Mouse (Mus musculus): ENCODE results near the gene Zfyve16. TPM values are rescaled to one million over a fixed set of nuclear protein-coding genes. Genes with fewer than 3 reads are reported as not detected.
A peak's percentile ranks its signal among the peaks of the same experiment; 100 is the strongest.

Zfyve16 gene
- polyA plus RNA-seq, 1 experiment from 2014 or later, result 14.6 TPM

DNA sequence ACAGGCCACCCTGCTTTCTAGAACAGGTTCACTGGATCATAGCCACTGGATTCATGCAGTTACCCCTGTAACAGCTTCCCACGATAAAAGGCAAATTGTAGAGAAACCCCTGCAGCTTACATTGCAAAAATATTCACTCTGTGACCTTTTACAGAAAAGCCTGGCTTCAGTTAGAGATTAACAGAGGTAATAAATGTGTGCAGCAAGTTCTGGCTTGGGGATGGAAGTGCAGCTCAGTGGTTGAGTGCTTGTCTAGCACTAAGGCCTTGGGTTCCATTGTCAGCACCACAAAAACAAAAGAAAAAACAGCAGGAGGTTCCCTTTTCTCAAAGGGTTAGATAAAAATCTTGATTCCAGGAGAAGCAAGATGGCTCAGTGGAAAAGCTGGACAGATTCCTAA is 38.7 kb downstream of the Zfyve16 start:
- H3K27me3 ChIP-seq (ENCODE audit: control insufficient read depth, insufficient read depth, low read length), result no peaks in the 10 kb centered on the region
- no peak overlapping the region for H3K9ac ChIP-seq (replicated peaks; ENCODE audit: low read depth, low read length)
- no peak for ATAC-seq (ENCODE audit: insufficient number of reproducible peaks, insufficient read depth, low FRiP score, low read depth)
- H3K36me3 ChIP-seq (ENCODE audit: control insufficient read depth, insufficient read depth, low read length), result peaks cover 21% of the 10 kb centered on the region
- no peaks in the 10 kb centered on the region for H3K4me1 ChIP-seq (ENCODE audit: control insufficient read depth, insufficient read depth, low read length)
- H3K9me3 ChIP-seq (ENCODE audit: control insufficient read depth, low read depth, low read length), result no peaks in the 10 kb centered on the region
- no peak overlapping the region for H3K4me3 ChIP-seq (ENCODE audit: low read depth, low read length)
- 98% methylated on average over 1 of the region's 1 CpGs for WGBS
- no peak overlapping the region for H3K27ac ChIP-seq (ENCODE audit: low read length)
- H3K4me2 ChIP-seq (replicated peaks; ENCODE audit: low read depth, low read length), result no peak overlapping the region

DNA sequence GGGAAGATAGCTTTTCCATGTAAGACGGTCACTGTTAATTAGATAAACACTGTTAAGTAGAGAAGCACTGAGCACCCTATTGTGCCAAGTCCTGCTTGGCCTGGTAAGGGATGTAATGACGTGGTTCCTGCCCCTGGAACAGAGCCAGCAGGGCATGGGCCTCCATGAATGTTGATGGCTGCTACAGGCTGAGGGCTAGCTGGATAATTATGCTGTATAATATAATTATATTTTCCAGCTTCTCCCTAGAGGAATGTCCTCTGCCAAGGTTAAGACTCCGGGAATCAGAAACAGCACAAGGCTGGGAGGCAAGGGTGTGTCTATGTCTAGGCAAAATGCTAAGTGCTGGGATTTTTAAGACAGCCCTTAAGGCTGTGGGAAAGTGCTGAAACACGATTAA is 39.9 kb downstream of the Zfyve16 start:
- Histone ChIP-seq H3K9ac (replicated peaks; ENCODE audit: low read depth, low read length) (no peak overlapping the region), H3K36me3 (ENCODE audit: control insufficient read depth, insufficient read depth, low read length) (peaks cover 25% of the 10 kb centered on the region), H3K4me2 (replicated peaks; ENCODE audit: low read depth, low read length) (no peak overlapping the region), H3K27ac (ENCODE audit: low read length) (no peak overlapping the region), H3K4me1 (ENCODE audit: control insufficient read depth, insufficient read depth, low read length) (no peaks in the 10 kb centered on the region), H3K4me3 (ENCODE audit: low read depth, low read length) (no peak overlapping the region), H3K27me3 (ENCODE audit: control insufficient read depth, insufficient read depth, low read length) (no peaks in the 10 kb centered on the region), H3K9me3 (ENCODE audit: control insufficient read depth, low read depth, low read length) (no peaks in the 10 kb centered on the region)
- 77% methylated on average over 4 of the region's 4 CpGs for WGBS
- peak; percentile 33; the same call in 1 of the 2 replicates for ATAC-seq (ENCODE audit: insufficient number of reproducible peaks, insufficient read depth, low FRiP score, low read depth)

- peak within 1 kb of the TSS; percentile 39 for H3K4me3 ChIP-seq (ENCODE audit: low read depth, low read length)
- H3K4me2 ChIP-seq (replicated peaks; ENCODE audit: low read depth, low read length), result peak within 1 kb of the TSS; percentile 62
- H3K27ac ChIP-seq (ENCODE audit: low read length), result peak within 1 kb of the TSS; percentile 10; the same call in 1 of the 2 replicates
- H3K27me3 ChIP-seq (ENCODE audit: control insufficient read depth, insufficient read depth, low read length), result no peaks in the 10 kb centered on the region
- peak; percentile 99 for ATAC-seq (ENCODE audit: insufficient number of reproducible peaks, insufficient read depth, low FRiP score, low read depth)
- H3K36me3 ChIP-seq (ENCODE audit: control insufficient read depth, insufficient read depth, low read length), result peaks cover 5% of the 10 kb centered on the region; the same call in 1 of the 2 replicates
- WGBS, result 8% methylated on average over 19 of the region's 19 CpGs
- H3K9ac ChIP-seq (replicated peaks; ENCODE audit: low read depth, low read length), result no peak within 1 kb of the TSS; the same call in 1 of the 2 replicates
- H3K9me3 ChIP-seq (ENCODE audit: control insufficient read depth, low read depth, low read length), result no peaks in the 10 kb centered on the region
- no peaks in the 10 kb centered on the region for H3K4me1 ChIP-seq (ENCODE audit: control insufficient read depth, insufficient read depth, low read length)
These were observed 46.7 kb downstream of the Zfyve16 start, which contains the start of gene Fam151b for GRCm38 (mm10) chr13:92483852-92484463. Gene Fam151b, minus strand, starts transcription at chr13:92484015.

DNA sequence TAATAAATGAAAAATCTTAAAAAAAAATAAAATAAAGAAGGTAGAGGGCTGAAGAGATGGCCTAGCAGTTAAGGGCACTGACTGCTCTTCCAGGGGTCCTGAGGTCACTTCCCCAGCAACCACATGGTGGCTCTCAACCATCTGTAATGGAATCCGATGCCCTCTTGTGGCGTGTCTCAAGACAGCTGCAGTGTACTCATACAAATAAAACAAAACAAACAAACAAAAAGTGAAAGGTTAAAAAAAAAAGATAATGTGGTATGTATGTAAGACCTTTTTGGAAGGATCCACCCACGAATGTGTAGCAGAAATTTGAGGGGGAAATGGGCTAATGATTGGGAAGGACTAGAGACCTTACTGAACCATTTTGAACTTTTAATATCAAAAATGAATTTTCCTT is 47.3 kb downstream of the Zfyve16 start:
- no peaks in the 10 kb centered on the region for H3K27me3 ChIP-seq (ENCODE audit: control insufficient read depth, insufficient read depth, low read length)
- no peaks in the 10 kb centered on the region for H3K9me3 ChIP-seq (ENCODE audit: control insufficient read depth, low read depth, low read length)
- no peak overlapping the region for H3K9ac ChIP-seq (replicated peaks; ENCODE audit: low read depth, low read length)
- no peaks in the 10 kb centered on the region for H3K4me1 ChIP-seq (ENCODE audit: control insufficient read depth, insufficient read depth, low read length)
- peak overlapping the region; percentile 62 for H3K4me2 ChIP-seq (replicated peaks; ENCODE audit: low read depth, low read length)
- H3K4me3 ChIP-seq (ENCODE audit: low read depth, low read length), result peak overlapping the region; percentile 39
- H3K36me3 ChIP-seq (ENCODE audit: control insufficient read depth, insufficient read depth, low read length), result peaks cover 5% of the 10 kb centered on the region; the same call in 1 of the 2 replicates
- ATAC-seq (ENCODE audit: insufficient number of reproducible peaks, insufficient read depth, low FRiP score, low read depth), result no peak
- 12% methylated on average over 3 of the region's 3 CpGs for WGBS
- H3K27ac ChIP-seq (ENCODE audit: low read length), result no peak overlapping the region

DNA sequence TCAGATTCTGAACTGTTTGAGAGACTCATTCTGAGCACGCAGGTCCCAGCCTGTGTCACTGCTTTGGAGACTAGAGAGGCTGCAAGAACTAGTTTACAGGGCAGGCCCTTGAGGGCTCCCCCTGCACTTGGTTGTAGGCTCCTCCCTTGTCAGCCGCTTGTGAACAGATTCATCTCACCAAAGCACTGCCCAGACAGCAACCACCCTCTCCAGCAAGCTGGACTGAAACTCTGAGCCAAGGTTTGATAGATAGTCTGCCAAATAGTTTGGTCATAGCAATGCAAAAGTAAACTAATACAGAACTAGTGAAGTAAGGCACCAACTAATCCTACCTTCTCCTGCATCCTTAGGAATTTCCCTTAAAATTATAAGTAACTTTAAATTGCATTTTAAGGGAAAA is 60.5 kb downstream of the Zfyve16 start:
- no peak overlapping the region for H3K9ac ChIP-seq (replicated peaks; ENCODE audit: low read depth, low read length)
- no peak overlapping the region for H3K27ac ChIP-seq (ENCODE audit: low read length)
- no peak overlapping the region for H3K4me3 ChIP-seq (ENCODE audit: low read depth, low read length)
- no peaks in the 10 kb centered on the region for H3K27me3 ChIP-seq (ENCODE audit: control insufficient read depth, insufficient read depth, low read length)
- no peaks in the 10 kb centered on the region; the same call in 1 of the 2 replicates for H3K36me3 ChIP-seq (ENCODE audit: control insufficient read depth, insufficient read depth, low read length)
- no peaks in the 10 kb centered on the region for H3K9me3 ChIP-seq (ENCODE audit: control insufficient read depth, low read depth, low read length)
- ATAC-seq (ENCODE audit: insufficient number of reproducible peaks, insufficient read depth, low FRiP score, low read depth), result no peak
- H3K4me2 ChIP-seq (replicated peaks; ENCODE audit: low read depth, low read length), result no peak overlapping the region
- H3K4me1 ChIP-seq (ENCODE audit: control insufficient read depth, insufficient read depth, low read length), result no peaks in the 10 kb centered on the region
- 54% methylated on average over 2 of the region's 2 CpGs for WGBS

DNA sequence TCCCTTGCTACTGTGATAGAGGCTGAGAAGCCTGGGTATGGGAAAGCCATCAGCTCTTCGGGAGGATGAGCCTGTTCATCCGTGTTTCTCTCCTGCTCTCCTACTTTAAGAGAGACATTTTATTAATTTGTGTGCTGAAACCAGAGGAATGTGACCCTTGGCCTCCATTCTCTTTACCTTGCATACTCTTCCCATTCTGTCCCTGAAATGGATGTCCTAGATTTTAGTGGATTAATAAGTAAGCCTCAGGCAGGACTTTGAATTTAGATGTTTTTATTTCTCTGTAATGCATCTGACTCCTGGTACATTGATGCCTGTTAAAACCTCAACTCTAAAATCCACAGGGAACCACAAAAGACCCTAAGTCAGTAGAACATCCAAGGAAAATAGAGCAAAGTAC is 61.3 kb downstream of the Zfyve16 start:
- Histone ChIP-seq H3K9me3 (ENCODE audit: control insufficient read depth, low read depth, low read length) (no peaks in the 10 kb centered on the region), H3K27me3 (ENCODE audit: control insufficient read depth, insufficient read depth, low read length) (no peaks in the 10 kb centered on the region), H3K4me1 (ENCODE audit: control insufficient read depth, insufficient read depth, low read length) (no peaks in the 10 kb centered on the region), H3K9ac (replicated peaks; ENCODE audit: low read depth, low read length) (no peak overlapping the region), H3K27ac (ENCODE audit: low read length) (no peak overlapping the region), H3K36me3 (ENCODE audit: control insufficient read depth, insufficient read depth, low read length) (no peaks in the 10 kb centered on the region; the same call in 1 of the 2 replicates), H3K4me3 (ENCODE audit: low read depth, low read length) (no peak overlapping the region), H3K4me2 (replicated peaks; ENCODE audit: low read depth, low read length) (no peak overlapping the region)
- 39% methylated on average over 2 of the region's 2 CpGs for WGBS
- ATAC-seq (ENCODE audit: insufficient number of reproducible peaks, insufficient read depth, low FRiP score, low read depth), result no peak

DNA sequence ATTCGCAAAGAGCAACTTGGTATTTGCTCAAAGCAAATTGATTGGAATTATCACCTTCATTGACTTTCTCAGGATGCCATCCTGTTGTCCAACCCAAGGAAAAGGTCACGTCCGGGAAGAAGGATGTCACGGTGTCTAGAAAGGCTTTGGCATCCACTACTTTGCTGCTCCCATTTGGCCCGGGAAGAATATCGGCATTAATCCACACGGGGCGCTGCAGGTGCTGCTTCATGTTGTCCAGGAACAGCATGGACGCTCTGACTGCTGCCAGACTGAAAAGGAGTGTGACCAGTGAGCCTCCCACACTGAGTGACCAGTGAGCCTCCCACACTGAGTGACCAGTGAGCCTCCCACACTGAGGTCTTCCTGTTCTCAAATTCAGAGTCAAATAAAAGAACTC is 62.8 kb downstream of the Zfyve16 start:
- WGBS, result 74% methylated on average over 9 of the region's 9 CpGs
- H3K4me3 ChIP-seq (ENCODE audit: low read depth, low read length), result no peak overlapping the region
- H3K27ac ChIP-seq (ENCODE audit: low read length), result no peak overlapping the region
- no peaks in the 10 kb centered on the region for H3K27me3 ChIP-seq (ENCODE audit: control insufficient read depth, insufficient read depth, low read length)
- no peak overlapping the region for H3K9ac ChIP-seq (replicated peaks; ENCODE audit: low read depth, low read length)
- H3K36me3 ChIP-seq (ENCODE audit: control insufficient read depth, insufficient read depth, low read length), result no peaks in the 10 kb centered on the region; the same call in 1 of the 2 replicates
- no peaks in the 10 kb centered on the region for H3K4me1 ChIP-seq (ENCODE audit: control insufficient read depth, insufficient read depth, low read length)
- ATAC-seq (ENCODE audit: insufficient number of reproducible peaks, insufficient read depth, low FRiP score, low read depth), result no peak
- H3K4me2 ChIP-seq (replicated peaks; ENCODE audit: low read depth, low read length), result no peak overlapping the region
- H3K9me3 ChIP-seq (ENCODE audit: control insufficient read depth, low read depth, low read length), result no peaks in the 10 kb centered on the region

- no peaks in the 10 kb centered on the region; the same call in 1 of the 2 replicates for H3K36me3 ChIP-seq (ENCODE audit: control insufficient read depth, insufficient read depth, low read length)
- 72% methylated on average over 3 of the region's 3 CpGs for WGBS
- no peaks in the 10 kb centered on the region for H3K27me3 ChIP-seq (ENCODE audit: control insufficient read depth, insufficient read depth, low read length)
- no peak overlapping the region for H3K27ac ChIP-seq (ENCODE audit: low read length)
- H3K4me3 ChIP-seq (ENCODE audit: low read depth, low read length), result no peak overlapping the region
- no peaks in the 10 kb centered on the region for H3K4me1 ChIP-seq (ENCODE audit: control insufficient read depth, insufficient read depth, low read length)
- H3K9ac ChIP-seq (replicated peaks; ENCODE audit: low read depth, low read length), result no peak overlapping the region
- no peak overlapping the region for H3K4me2 ChIP-seq (replicated peaks; ENCODE audit: low read depth, low read length)
- no peak for ATAC-seq (ENCODE audit: insufficient number of reproducible peaks, insufficient read depth, low FRiP score, low read depth)
- H3K9me3 ChIP-seq (ENCODE audit: control insufficient read depth, low read depth, low read length), result no peaks in the 10 kb centered on the region
These were observed 66.0 kb downstream of the Zfyve16 start for GRCm38 (mm10) chr13:92464698-92465097.

- Histone ChIP-seq H3K36me3 (ENCODE audit: control insufficient read depth, insufficient read depth, low read length) (no peaks in the 10 kb centered on the region), H3K27me3 (ENCODE audit: control insufficient read depth, insufficient read depth, low read length) (no peaks in the 10 kb centered on the region)
These were observed 83.8 kb downstream of the Zfyve16 start for GRCm38 (mm10) chr13:92446872-92447271.

More at GRCm38 (mm10) chr13:92446872-92447271, 83.8 kb downstream of the Zfyve16 start:
- Histone ChIP-seq H3K9ac (replicated peaks; ENCODE audit: low read depth, low read length) (no peak overlapping the region), H3K4me1 (ENCODE audit: control insufficient read depth, insufficient read depth, low read length) (no peaks in the 10 kb centered on the region), H3K9me3 (ENCODE audit: control insufficient read depth, low read depth, low read length) (no peaks in the 10 kb centered on the region), H3K4me2 (replicated peaks; ENCODE audit: low read depth, low read length) (no peak overlapping the region), H3K4me3 (ENCODE audit: low read depth, low read length) (no peak overlapping the region), H3K27ac (ENCODE audit: low read length) (no peak overlapping the region)
- 91% methylated on average over 7 of the region's 7 CpGs for WGBS
- no peak for ATAC-seq (ENCODE audit: insufficient number of reproducible peaks, insufficient read depth, low FRiP score, low read depth)
